Mouse (Mus musculus) layer of hippocampus, postnatal 25 days (tissue): Measurements from ENCODE around the gene Lrrn4cl. TPM values are rescaled to one million over a fixed set of nuclear protein-coding genes. Genes with fewer than 3 reads are reported as not detected.
"Not testable (repeated sequence)": the region's sequence is repeated elsewhere in the genome, so short reads cannot be mapped to it uniquely, and the experiment has no call there.

Source experiments
- DNase-seq, 2 experiments: peaks; one replicate each; pipeline ENCODE4 v3.0.0; 2022; ENCODE audit warnings: mixed read lengths in 2 of 2, low spot score in 1 of 2; ENCODE audit errors: extremely low spot score in 1 of 2
- total RNA-seq, 2 experiments: library from RNA; stranded (reverse); gene quantifications; 2 replicates each; pipeline ENCODE4 v1.2.3; 2021

Gene Lrrn4cl
- under 1 TPM; 0.28 to 0.47 TPM for total RNA-seq

- no peak for DNase-seq
These were observed at the start of gene Lrrn4cl for GRCm38 (mm10) chr19:8850402-8850901. Gene Lrrn4cl (plus strand): TSS chr19:8850768.

- peak; percentile 66 to 81 for DNase-seq
These were observed 48.3 kb upstream of the Lrrn4cl start, which contains the start of gene Zbtb3 for GRCm38 (mm10) chr19:8802130-8802821. Gene Zbtb3 (plus strand): TSS chr19:8802555.

DNA sequence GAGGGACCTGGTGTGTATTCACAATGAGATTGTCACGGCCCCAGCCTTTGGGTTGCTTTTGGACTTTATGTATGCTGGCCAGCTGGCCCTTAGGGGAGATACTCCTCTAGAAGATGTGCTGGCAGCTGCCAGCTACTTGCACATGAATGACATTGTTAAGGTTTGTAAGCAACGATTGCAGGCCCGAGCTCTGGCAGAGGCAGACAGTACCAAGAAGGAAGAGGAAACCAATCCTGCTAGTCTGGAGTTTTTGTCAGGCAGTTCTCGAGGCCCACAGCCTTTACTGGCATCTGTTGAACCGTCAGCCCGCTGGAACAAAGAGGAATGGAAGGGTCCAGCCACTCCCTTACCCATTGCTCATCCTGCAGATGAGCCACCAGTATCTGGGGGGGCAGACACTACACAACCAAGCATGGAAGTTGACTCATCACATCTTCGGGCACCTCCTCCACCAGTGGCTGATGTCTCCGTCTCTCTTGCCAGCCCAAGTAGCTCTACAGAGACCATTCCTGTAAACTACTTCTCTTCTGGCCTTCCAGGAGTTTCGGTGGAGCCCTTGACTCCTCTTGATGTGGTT is 47.3 kb upstream of the Lrrn4cl start:
- DNase-seq, result no peak

DNA sequence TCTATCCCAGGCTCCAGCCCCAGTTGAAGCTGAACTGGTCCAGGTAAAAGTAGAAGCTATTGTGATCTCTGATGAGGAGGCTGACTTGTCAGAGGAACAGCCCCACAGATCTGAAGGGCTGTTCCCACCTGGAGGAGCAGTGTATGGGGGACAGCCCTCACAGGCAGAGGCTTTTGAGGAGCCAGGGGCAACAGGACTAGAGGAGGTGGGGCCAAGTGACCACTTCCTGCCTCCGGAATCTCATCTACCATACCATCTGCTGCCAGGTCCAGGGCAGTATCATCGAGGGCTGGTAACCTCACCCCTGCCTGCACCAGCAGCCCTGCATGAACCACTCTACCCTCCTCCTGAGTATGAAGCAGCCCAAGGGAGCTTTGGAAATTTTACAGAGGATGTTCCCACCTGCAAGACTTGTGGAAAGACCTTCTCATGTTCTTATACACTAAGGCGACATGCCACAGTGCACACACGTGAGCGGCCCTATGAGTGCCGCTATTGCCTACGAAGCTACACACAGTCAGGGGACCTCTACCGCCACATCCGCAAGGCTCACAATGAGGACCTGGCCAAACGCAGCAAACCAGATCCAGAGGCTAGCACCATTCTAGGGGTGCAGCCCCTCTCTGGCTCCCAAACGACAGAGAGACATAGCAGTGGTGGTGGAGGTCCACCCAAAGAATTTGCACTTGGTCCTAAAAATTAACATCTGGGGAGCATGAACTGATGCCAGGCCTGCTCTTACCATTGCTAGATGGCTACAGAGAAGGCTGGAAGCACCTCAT is 46.5 kb upstream of the Lrrn4cl start:
- DNase-seq, result no peak

- no peak for DNase-seq
These were observed 43.8 kb upstream of the Lrrn4cl start for GRCm38 (mm10) chr19:8806810-8807209.

GRCm38 (mm10) chr19:8815812-8816211 is 34.8 kb upstream of the Lrrn4cl start:
- DNase-seq, result no peak

DNA sequence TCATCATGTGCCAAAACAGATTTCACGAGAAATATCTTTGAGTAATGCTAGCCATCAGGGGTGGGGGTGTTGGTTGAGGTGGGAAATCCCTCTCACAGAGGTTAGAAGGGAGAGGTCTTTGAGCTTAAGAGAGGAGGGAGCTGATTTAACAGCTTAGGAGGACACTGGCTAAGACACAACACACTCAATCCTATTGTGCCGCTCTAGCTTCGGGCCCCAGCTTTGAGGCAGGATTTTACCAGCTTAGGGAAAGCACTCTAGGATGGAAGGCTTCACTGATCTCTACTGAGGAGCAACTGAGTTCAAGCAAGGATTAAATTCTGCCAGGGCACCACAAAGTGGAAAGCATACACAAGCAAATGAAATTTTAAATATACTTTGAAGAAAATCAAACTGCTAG is 33.6 kb upstream of the Lrrn4cl start:
- no peak for DNase-seq

DNA sequence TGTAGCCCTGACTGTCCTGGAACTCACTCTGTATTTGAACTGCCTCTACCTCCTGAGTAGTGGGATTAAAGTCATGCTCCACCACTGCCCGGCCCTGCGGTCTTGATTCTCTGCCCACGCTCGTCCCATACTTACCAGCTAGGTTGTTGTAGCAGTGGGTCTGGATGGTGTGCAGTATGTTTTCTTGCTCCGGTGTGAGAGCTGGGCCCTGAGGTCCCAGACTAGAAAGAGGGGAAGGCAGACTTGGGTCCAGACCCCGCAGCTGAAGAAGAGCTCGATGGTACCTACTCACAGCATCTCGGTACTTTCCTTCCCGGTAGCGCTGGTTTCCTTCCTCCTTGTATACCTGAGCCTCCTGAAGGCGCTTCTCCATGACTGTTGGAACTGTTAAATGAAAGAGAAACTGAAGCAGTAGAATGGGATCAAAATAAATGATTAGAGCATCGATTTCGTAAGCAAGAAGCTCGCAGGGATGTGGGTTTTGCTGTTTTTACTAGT is 32.2 kb upstream of the Lrrn4cl start:
- no peak for DNase-seq

DNA sequence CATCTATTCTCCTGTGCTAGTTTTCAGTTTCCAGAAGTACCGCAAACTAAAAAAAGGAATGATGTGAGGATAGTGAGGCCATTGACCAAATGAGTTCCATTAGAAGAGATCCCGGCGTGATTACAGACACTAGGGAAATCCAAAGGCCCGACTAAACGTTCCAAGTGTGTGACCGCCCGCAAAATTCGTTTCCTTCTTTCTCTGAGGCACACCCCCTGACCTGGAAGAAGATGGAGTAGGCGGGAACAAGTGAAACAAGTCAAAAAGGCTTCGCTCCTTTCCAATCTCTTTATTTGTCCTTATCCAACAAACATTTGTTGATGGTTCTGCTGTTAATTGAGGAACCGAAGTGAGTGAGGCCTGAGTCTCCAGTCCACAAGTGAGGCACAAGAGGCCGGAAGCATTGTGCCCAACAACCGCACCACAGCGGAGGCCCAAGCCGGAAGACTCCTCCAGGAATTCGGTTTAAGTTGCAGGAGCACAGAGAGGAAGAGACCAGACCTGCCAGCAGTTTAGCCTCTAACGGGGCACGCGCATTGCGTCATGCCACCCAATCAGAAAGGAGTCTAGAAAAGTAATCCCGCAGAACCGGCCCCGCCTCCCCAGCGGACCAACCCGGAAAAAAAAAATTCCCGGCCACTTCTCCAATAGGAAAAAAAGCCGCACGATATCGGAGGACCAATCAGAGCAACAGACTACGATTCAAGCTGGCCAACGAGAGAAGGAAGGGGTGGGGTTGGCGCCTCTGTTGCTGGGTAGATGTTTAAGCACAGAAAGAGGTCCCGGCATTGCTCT is 31.6 kb upstream of the Lrrn4cl start, which contains the start of gene Ttc9c:
Gene Ttc9c, minus strand, starts transcription at position 533 of the 795 bp plus-strand sequence.
- peak; percentile 77 to 90 for DNase-seq

GRCm38 (mm10) chr19:8819596-8820423 is 30.8 kb upstream of the Lrrn4cl start, which contains the start of gene Hnrnpul2:
Gene Hnrnpul2 (plus strand): TSS chr19:8820010.
- DNase-seq, result peak; percentile 92 to 96

DNA sequence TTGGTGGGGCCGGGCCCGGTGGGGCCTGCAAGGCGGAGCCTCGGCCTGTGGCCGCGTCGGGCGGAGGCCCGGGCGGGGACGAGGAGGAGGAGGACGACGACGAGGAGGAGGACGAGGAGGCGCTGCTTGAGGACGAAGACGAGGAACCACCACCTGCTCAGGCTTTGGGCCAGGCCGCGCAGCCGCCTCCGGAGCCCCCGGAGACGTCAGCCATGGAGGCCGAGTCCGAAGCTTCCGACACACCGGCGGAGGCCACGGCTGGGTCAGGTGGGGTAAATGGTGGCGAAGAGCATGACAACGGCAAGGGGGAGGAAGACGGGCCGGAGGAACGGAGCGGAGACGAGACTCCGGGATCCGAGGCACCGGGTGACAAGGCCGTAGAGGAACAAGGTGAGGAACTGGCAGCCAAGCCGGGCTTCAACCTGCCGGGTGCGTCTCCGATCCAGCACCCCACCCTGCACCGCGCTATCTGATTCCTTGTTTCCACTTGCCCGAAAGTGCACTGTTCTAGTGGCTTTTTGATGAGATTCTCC is 30.1 kb upstream of the Lrrn4cl start:
- DNase-seq, result no peak

GRCm38 (mm10) chr19:8821146-8821545 is 29.4 kb upstream of the Lrrn4cl start:
- no peak for DNase-seq

- DNase-seq, result no peak
These were observed 27.9 kb upstream of the Lrrn4cl start for GRCm38 (mm10) chr19:8822696-8823095.

DNA sequence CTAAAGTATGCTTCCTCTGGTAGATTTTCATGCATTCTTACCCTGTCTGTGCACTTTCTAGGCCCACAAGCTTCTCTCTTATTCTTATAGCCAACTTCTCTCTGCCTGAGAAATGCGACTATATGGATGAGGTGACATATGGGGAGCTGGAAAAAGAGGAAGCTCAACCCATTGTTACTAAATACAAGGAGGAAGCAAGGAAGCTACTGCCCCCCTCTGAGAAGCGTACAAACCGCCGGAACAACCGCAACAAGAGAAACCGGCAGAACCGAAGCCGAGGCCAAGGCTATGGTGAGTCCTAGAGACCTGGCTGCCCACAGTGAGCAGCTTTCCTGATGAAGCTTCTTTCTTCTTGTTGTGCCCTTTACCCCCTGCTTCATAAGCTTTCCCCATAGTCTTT is 20.9 kb upstream of the Lrrn4cl start, which contains the start of gene AC129217.1:
Gene AC129217.1, plus strand, starts transcription at position 114 of the 400 bp plus-strand sequence.
- no peak for DNase-seq

DNA sequence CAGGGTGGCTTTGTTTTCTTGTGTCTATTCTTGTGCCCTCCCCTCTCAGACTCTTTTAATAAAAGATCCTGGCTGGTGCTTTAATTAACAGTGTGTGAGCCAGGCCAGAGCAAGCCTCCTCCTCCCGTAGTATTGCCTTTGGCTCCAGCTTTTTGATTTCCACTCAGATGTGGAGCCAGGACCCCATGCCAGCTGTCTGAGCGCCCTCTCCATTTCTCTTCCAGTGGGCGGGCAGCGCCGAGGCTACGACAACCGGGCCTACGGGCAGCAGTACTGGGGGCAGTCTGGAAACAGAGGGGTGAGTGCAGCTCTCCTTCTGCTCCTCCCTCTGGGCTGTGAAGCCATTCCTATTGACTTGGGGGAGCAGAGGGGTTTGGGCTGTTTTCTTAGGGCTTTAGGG is 19.9 kb upstream of the Lrrn4cl start:
- DNase-seq, result no peak

- DNase-seq, result no peak
These were observed 19.3 kb upstream of the Lrrn4cl start for GRCm38 (mm10) chr19:8831262-8831661.

DNA sequence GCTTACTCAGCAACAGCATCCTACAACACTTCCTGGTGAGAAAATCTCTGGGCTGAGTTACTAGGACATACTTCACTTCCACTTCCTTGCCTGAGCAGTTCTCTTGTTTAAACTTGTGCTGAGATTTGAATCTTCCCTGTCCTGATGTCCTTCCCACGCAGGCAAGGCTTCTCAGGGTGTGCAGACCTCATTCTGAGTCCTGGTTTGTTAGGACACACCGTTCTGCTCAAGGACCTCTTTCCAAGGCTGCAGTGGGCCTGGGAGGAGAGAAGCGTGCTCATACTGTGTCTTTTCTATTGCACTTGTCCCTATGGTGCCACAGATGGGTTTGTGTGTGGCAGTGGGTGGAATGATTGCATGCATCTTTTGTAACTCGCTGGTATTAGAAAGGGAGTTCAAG is 17.6 kb upstream of the Lrrn4cl start:
- DNase-seq, result no peak

GRCm38 (mm10) chr19:8836327-8836726 is 14.2 kb upstream of the Lrrn4cl start:
- DNase-seq, result not testable (repeated sequence)
